Mouse (Mus musculus) lung, adult 2 months (tissue): ENCODE results near the gene Nek11.

Source experiments
- CTCF ChIP-seq: fragments of 200-500 bp; IDR thresholded peaks from 2 replicates; pipeline ENCODE4 v1.5.1; 2011; ENCODE audit warnings: mild to moderate bottlenecking, low read length, control low read depth; ENCODE audit not compliant: insufficient read depth
- POLR2A ChIP-seq: fragments of 200-500 bp; IDR thresholded peaks from 2 replicates; pipeline ENCODE4 v1.6.1; 2011; ENCODE audit warnings: low read depth, mild to moderate bottlenecking, control low read depth, low read length, borderline replicate concordance; ENCODE audit errors: extremely low read depth

GRCm38 (mm10) chr9:105332436-105333016 is 62.8 kb downstream of the Nek11 start:
- TF ChIP-seq CTCF: no peak
- no peak for TF ChIP-seq POLR2A
